Mouse (Mus musculus): ENCODE data around the gene Lrriq1. TPM values are rescaled to one million over a fixed set of nuclear protein-coding genes. Genes with fewer than 3 reads are reported as not detected.

Gene Lrriq1
- total and polyA plus RNA-seq, 3 experiments, result not detected

DNA sequence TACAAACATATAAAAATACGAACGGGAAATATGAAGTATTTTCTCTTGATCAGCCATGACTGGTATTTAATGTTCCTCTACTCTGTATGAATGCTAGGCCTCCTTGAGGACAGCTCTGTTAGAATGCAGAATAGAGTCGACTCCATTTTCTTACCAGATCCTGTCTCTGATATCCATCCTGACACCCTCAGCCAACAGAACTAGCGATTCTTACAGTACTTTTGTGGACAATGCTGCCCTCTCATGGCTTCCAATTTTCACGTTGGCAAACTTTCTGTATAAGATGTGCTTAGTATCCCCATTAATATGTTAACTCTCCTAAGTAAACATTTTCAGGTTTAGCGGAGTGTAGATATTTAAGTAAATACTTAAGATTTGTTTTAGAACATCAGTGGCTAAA is 94.6 kb downstream of the Lrriq1 start:
- H3K79me2 ChIP-seq (ENCODE audit: control insufficient read depth, insufficient read depth, low read length, poor library complexity), result no peaks in the 10 kb centered on the region
- TF ChIP-seq TBP (IDR thresholded peaks at IDR 0.05; ENCODE audit: low read depth, low read length), result no peak
- no peak for TF ChIP-seq MAFK (IDR thresholded peaks at IDR 0.05; ENCODE audit: borderline replicate concordance, low read depth, low read length)
- no peak for TF ChIP-seq MAX (IDR thresholded peaks at IDR 0.05; ENCODE audit: low read length)
- TF ChIP-seq RAD21 (IDR thresholded peaks at IDR 0.05; ENCODE audit: low read depth, low read length), result no peak
- no peak for TF ChIP-seq USF1 (IDR thresholded peaks at IDR 0.05; ENCODE audit: low read depth, low read length)
- TF ChIP-seq TAL1 (IDR thresholded peaks at IDR 0.05; ENCODE audit: low read length), result no peak
- TF ChIP-seq RCOR1 (IDR thresholded peaks at IDR 0.05; ENCODE audit: low read depth, low read length), result no peak
- no peak for TF ChIP-seq EP300 (IDR thresholded peaks at IDR 0.05; ENCODE audit: low read depth in 1 of 2, low read length in 2 of 2)
- TF ChIP-seq UBTF (IDR thresholded peaks at IDR 0.05; ENCODE audit: borderline replicate concordance, insufficient read depth, low read depth, low read length), result no peak
- TF ChIP-seq TCF12 (IDR thresholded peaks at IDR 0.05; ENCODE audit: low read depth, low read length), result no peak
- TF ChIP-seq NELFE (IDR thresholded peaks at IDR 0.05; ENCODE audit: low read depth, low read length), result no peak
- TF ChIP-seq MXI1 (IDR thresholded peaks at IDR 0.05; ENCODE audit: low read depth, low read length), result no peak
- no peak for TF ChIP-seq MAZ (IDR thresholded peaks at IDR 0.05; ENCODE audit: low read depth, low read length)
- TF ChIP-seq POLR2A (IDR thresholded peaks at IDR 0.05; ENCODE audit: control insufficient read depth in 1 of 2, insufficient read depth in 1 of 2, low read depth in 1 of 2, low read length in 2 of 2, poor library complexity in 1 of 2), result no peak
- TF ChIP-seq SIN3A (IDR thresholded peaks at IDR 0.05; ENCODE audit: low read length), result no peak
- TF ChIP-seq ZMIZ1 (IDR thresholded peaks at IDR 0.05; ENCODE audit: low read depth, low read length), result no peak
- no peak for DNase-seq (ENCODE audit: low read depth, low spot score)
- no peaks in the 10 kb centered on the region for H3K9me3 ChIP-seq (replicated peaks; ENCODE audit: insufficient read depth, low read length)
- no peak overlapping the region for H3K27ac ChIP-seq (ENCODE audit: control insufficient read depth, low read depth, low read length)
- no peaks in the 10 kb centered on the region for H3K36me3 ChIP-seq (ENCODE audit: control insufficient read depth in 1 of 2, insufficient read depth in 2 of 2, low read length in 2 of 2)
- H3K4me3 ChIP-seq (ENCODE audit: control insufficient read depth in 1 of 2, insufficient read depth in 1 of 2, low read depth in 2 of 2, low read length in 2 of 2), result no peak overlapping the region
- no peak overlapping the region for H3K9ac ChIP-seq (ENCODE audit: control insufficient read depth, low read depth, low read length, poor library complexity, severe bottlenecking)
- no peaks in the 10 kb centered on the region for H3K27me3 ChIP-seq (ENCODE audit: control insufficient read depth in 1 of 2, insufficient read depth in 2 of 2, low read length in 2 of 2)
- no peaks in the 10 kb centered on the region for H3K4me1 ChIP-seq (ENCODE audit: control insufficient read depth in 1 of 2, insufficient read depth in 2 of 2, low read length in 2 of 2)

DNA sequence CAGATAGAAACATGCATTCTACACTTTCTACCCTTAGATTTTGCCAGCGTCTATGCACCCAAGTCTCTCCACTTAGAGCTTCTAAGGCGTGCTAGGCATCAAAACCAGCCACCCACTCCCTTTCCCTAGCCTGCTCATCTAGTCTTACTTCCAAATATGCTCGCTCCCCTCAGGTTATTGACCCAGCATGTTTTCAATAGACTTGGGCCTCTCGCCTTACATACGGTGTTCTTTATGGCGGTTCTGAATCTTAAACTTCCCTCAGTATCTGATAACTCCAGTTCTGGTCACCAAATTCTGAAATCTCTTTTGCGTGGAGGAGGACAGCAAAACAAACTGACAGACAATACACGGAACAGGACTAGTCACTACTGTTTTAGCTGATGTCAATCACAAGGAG is 95.5 kb downstream of the Lrriq1 start:
- H3K27me3 ChIP-seq (ENCODE audit: control insufficient read depth in 1 of 2, insufficient read depth in 2 of 2, low read length in 2 of 2), result no peaks in the 10 kb centered on the region
- no peak overlapping the region for H3K4me3 ChIP-seq (ENCODE audit: control insufficient read depth in 1 of 2, insufficient read depth in 1 of 2, low read depth in 2 of 2, low read length in 2 of 2)
- H3K9me3 ChIP-seq (replicated peaks; ENCODE audit: insufficient read depth, low read length), result no peaks in the 10 kb centered on the region
- no peaks in the 10 kb centered on the region for H3K4me1 ChIP-seq (ENCODE audit: control insufficient read depth in 1 of 2, insufficient read depth in 2 of 2, low read length in 2 of 2)
- TF ChIP-seq RCOR1 (IDR thresholded peaks at IDR 0.05; ENCODE audit: low read depth, low read length) (no peak), SMC3 (IDR thresholded peaks at IDR 0.05; ENCODE audit: low read depth, low read length) (no peak), JUND (IDR thresholded peaks at IDR 0.05; ENCODE audit: low read depth, low read length) (no peak), ETS1 (IDR thresholded peaks at IDR 0.05; ENCODE audit: low read depth, low read length) (no peak)
- no peak for DNase-seq (ENCODE audit: low read depth, low spot score)
- H3K36me3 ChIP-seq (ENCODE audit: control insufficient read depth in 1 of 2, insufficient read depth in 2 of 2, low read length in 2 of 2), result no peaks in the 10 kb centered on the region
- no peaks in the 10 kb centered on the region for H3K79me2 ChIP-seq (ENCODE audit: control insufficient read depth, insufficient read depth, low read length, poor library complexity)
- no peak overlapping the region for H3K27ac ChIP-seq (ENCODE audit: control insufficient read depth, low read depth, low read length)
- no peak overlapping the region for H3K9ac ChIP-seq (ENCODE audit: control insufficient read depth, low read depth, low read length, poor library complexity, severe bottlenecking)

Data from MEL (cell line).